9 mouse cellular contexts compared by ENCODE assay signal in genomic region chr8:4216296-4216695, GRCm38 (mm10). TPM values are rescaled to one million over a fixed set of nuclear protein-coding genes. Genes with fewer than 3 reads are reported as not detected.
DNase-seq lines count a peak whose midpoint lies in the region; ATAC-seq and TF ChIP-seq lines count a peak whose summit lies in the region.
"Had no signal": no experiment of that assay in that cellular context is flagged by ENCODE, and none has a peak within 500 bp of the region (broad histone marks: within the 10 kb centered on the region; RNA-seq: fewer than 3 reads in every experiment).

No protein-coding gene starts in this region.

- H3K4me3 ChIP-seq in heart, embryonic 10.5 days, result peak overlapping the region; percentile 65
- H3K4me3 ChIP-seq in E14TG2a.4 (replicated peaks; ENCODE audit: low read length), result peak overlapping the region; percentile 87
- H3K4me3 ChIP-seq in forebrain, embryonic 16.5 days (replicated peaks; ENCODE audit: low read length), result peak overlapping the region; percentile 83
- no peak overlapping the region for H3K4me3 ChIP-seq in liver, embryonic 16.5 days (ENCODE audit: low read depth, low read length)

- H3K9me3 ChIP-seq in heart, embryonic 10.5 days, result no peaks in the 10 kb centered on the region
- H3K9me3 ChIP-seq in E14TG2a.4 (ENCODE audit: low read length), result no peaks in the 10 kb centered on the region
- no peaks in the 10 kb centered on the region for H3K9me3 ChIP-seq in forebrain, embryonic 16.5 days (ENCODE audit: control insufficient read depth, low read length)
- H3K9me3 ChIP-seq in liver, embryonic 16.5 days (replicated peaks; ENCODE audit: control insufficient read depth, low read length), result no peaks in the 10 kb centered on the region

- peak overlapping the region; percentile 96 for H3K4me2 ChIP-seq in forebrain, embryonic 16.5 days (ENCODE audit: low read length)
- H3K4me2 ChIP-seq in liver, embryonic 16.5 days (ENCODE audit: low read depth, low read length), result peak overlapping the region; percentile 65

- no peaks in the 10 kb centered on the region for H3K36me3 ChIP-seq in heart, embryonic 10.5 days
- H3K36me3 ChIP-seq in E14TG2a.4 (ENCODE audit: insufficient read depth, low read length), result no peaks in the 10 kb centered on the region
- peaks cover 3% of the 10 kb centered on the region; the same call in 1 of the 2 replicates for H3K36me3 ChIP-seq in forebrain, embryonic 16.5 days (ENCODE audit: control insufficient read depth, insufficient read depth)
- no peaks in the 10 kb centered on the region for H3K36me3 ChIP-seq in liver, embryonic 16.5 days (ENCODE audit: control insufficient read depth, insufficient read depth)

- peak; percentile 3; the same call in 1 of the 2 replicates for ATAC-seq in forebrain, embryonic 16.5 days
- no peak for ATAC-seq in liver, embryonic 16.5 days (ENCODE audit: low read depth)
- ATAC-seq in erythroid progenitor cell, adult 5-6 weeks (replicated peaks; ENCODE audit: low FRiP score, poor library complexity, severe bottlenecking), result no peak

- no peak for DNase-seq in heart, embryonic 10.5 days (ENCODE audit: low spot score)
- no peak for DNase-seq in heart, adult 18-20 months
- DNase-seq in layer of hippocampus, adult 9-10 months (ENCODE audit: low spot score), result no peak
- DNase-seq in kidney, postnatal 4 days, result no peak
- DNase-seq: gastrocnemius, postnatal 25 days had no signal

- peaks cover 37% of the 10 kb centered on the region for H3K4me1 ChIP-seq in heart, embryonic 10.5 days
- H3K4me1 ChIP-seq in E14TG2a.4 (replicated peaks; ENCODE audit: low read depth, low read length), result peaks cover 38% of the 10 kb centered on the region
- peaks cover 35% of the 10 kb centered on the region for H3K4me1 ChIP-seq in forebrain, embryonic 16.5 days (replicated peaks; ENCODE audit: control insufficient read depth, insufficient read depth, low read length)
- H3K4me1 ChIP-seq in liver, embryonic 16.5 days (ENCODE audit: control insufficient read depth, low read depth, low read length), result peaks cover 23% of the 10 kb centered on the region

- peak overlapping the region; percentile 48; the same call in 1 of the 2 replicates for H3K27ac ChIP-seq in heart, embryonic 10.5 days
- H3K27ac ChIP-seq in forebrain, embryonic 16.5 days (ENCODE audit: low read length), result peak overlapping the region; percentile 95
- H3K27ac ChIP-seq in liver, embryonic 16.5 days (ENCODE audit: low read length), result no peak overlapping the region

- peaks cover 82% of the 10 kb centered on the region for H3K27me3 ChIP-seq in heart, embryonic 10.5 days (ENCODE audit: insufficient read depth, poor library complexity, severe bottlenecking)
- H3K27me3 ChIP-seq in E14TG2a.4 (ENCODE audit: insufficient read depth, low read length), result peaks cover 67% of the 10 kb centered on the region
- H3K27me3 ChIP-seq in forebrain, embryonic 16.5 days (replicated peaks; ENCODE audit: control insufficient read depth, insufficient read depth, low read length), result no peaks in the 10 kb centered on the region
- H3K27me3 ChIP-seq in liver, embryonic 16.5 days (ENCODE audit: control insufficient read depth, insufficient read depth, low read depth, low read length), result peaks cover 49% of the 10 kb centered on the region

- H3K9ac ChIP-seq in forebrain, embryonic 16.5 days (replicated peaks; ENCODE audit: low read depth, low read length), result peak overlapping the region; percentile 92
- H3K9ac ChIP-seq in liver, embryonic 16.5 days (ENCODE audit: low read depth, low read length), result no peak overlapping the region

- 7% methylated on average over 18 of the region's 18 CpGs for WGBS in heart, embryonic 10.5 days
- WGBS in forebrain, embryonic 16.5 days, result 4% methylated on average over 18 of the region's 18 CpGs
- WGBS in liver, embryonic 16.5 days (ENCODE audit: insufficient replicate concordance), result 18% methylated on average over 18 of the region's 18 CpGs

- no peak for TF ChIP-seq CTCF in E14TG2a.4 (conservative IDR thresholded peaks at IDR 0.05; ENCODE audit: low read length)

RNA-seq across cellular contexts. Expression of gene Prr36, which starts 1.0 kb away (rescaled TPM):
- polyA plus RNA-seq in heart, embryonic 10.5 days (2016; fragmentation: Nextera tagmentation; extraction: Ambion mirVana), result 0.55 and 1.5 TPM in 2 replicates
- under 1 TPM; 0.07 to 0.10 TPM for total RNA-seq in heart, adult 18-20 months (2021)
- 47.7 and 49.0 TPM in 2 replicates for polyA plus RNA-seq in forebrain, embryonic 16.5 days (2015; fragmentation: Nextera tagmentation; extraction: Ambion mirVana)
- 0.32 and 0.47 TPM in 2 replicates for polyA plus RNA-seq in liver, embryonic 16.5 days (2015; fragmentation: Nextera tagmentation; extraction: Ambion mirVana)
- total RNA-seq in erythroid progenitor cell, adult 5-6 weeks (2015; ENCODE audit: low replicate concordance), result not detected in 2 replicates
- total RNA-seq in erythroid progenitor cell, adult 5-6 weeks (2017; ENCODE audit: low replicate concordance), result not detected in 2 replicates

RNA-seq across cellular contexts. Expression of gene Lrrc8e, which starts 10.3 kb away (rescaled TPM):
- 0.19 and 0.20 TPM in 2 replicates for polyA plus RNA-seq in heart, embryonic 10.5 days (2016; fragmentation: Nextera tagmentation; extraction: Ambion mirVana)
- 1 to 10 TPM in 1 of 2 experiments, under 1 TPM in 1; 0.21 to 1.3 TPM for total RNA-seq in heart, adult 18-20 months (2021)
- 0.05 TPM in 1 of 2 replicates, not detected in the other for polyA plus RNA-seq in forebrain, embryonic 16.5 days (2015; fragmentation: Nextera tagmentation; extraction: Ambion mirVana)
- polyA plus RNA-seq in liver, embryonic 16.5 days (2015; fragmentation: Nextera tagmentation; extraction: Ambion mirVana), result 0.30 and 0.38 TPM in 2 replicates
- not detected in 2 replicates for total RNA-seq in erythroid progenitor cell, adult 5-6 weeks (2015; ENCODE audit: low replicate concordance)
- 0.76 TPM in 1 of 2 replicates, not detected in the other for total RNA-seq in erythroid progenitor cell, adult 5-6 weeks (2017; ENCODE audit: low replicate concordance)

RNA-seq across cellular contexts. Expression of gene Map2k7, which starts 22.2 kb away (rescaled TPM):
- 27.5 and 30.0 TPM in 2 replicates for polyA plus RNA-seq in heart, embryonic 10.5 days (2016; fragmentation: Nextera tagmentation; extraction: Ambion mirVana)
- total RNA-seq in heart, adult 18-20 months (2021), result 10 to 100 TPM; 65.1 to 66.5 TPM
- 24.3 and 28.9 TPM in 2 replicates for polyA plus RNA-seq in forebrain, embryonic 16.5 days (2015; fragmentation: Nextera tagmentation; extraction: Ambion mirVana)
- 8.6 and 9.5 TPM in 2 replicates for polyA plus RNA-seq in liver, embryonic 16.5 days (2015; fragmentation: Nextera tagmentation; extraction: Ambion mirVana)
- 25.2 and 25.6 TPM in 2 replicates for total RNA-seq in erythroid progenitor cell, adult 5-6 weeks (2015; ENCODE audit: low replicate concordance)
- total RNA-seq in erythroid progenitor cell, adult 5-6 weeks (2017; ENCODE audit: low replicate concordance), result 16.9 and 20.3 TPM in 2 replicates

RNA-seq across cellular contexts. Expression of gene Gm49320, which starts 22.4 kb away (rescaled TPM):
- polyA plus RNA-seq in heart, embryonic 10.5 days (2016; fragmentation: Nextera tagmentation; extraction: Ambion mirVana), result 0.59 TPM in 1 of 2 replicates, not detected in the other
- under 1 TPM in 1 of 2 experiments, not detected in 1; 0.31 TPM for total RNA-seq in heart, adult 18-20 months (2021)
- polyA plus RNA-seq in forebrain, embryonic 16.5 days (2015; fragmentation: Nextera tagmentation; extraction: Ambion mirVana), result 0.98 and 1.3 TPM in 2 replicates
- polyA plus RNA-seq in liver, embryonic 16.5 days (2015; fragmentation: Nextera tagmentation; extraction: Ambion mirVana), result not detected in 2 replicates
- 2.5 TPM in 1 of 2 replicates, not detected in the other for total RNA-seq in erythroid progenitor cell, adult 5-6 weeks (2015; ENCODE audit: low replicate concordance)
- total RNA-seq in erythroid progenitor cell, adult 5-6 weeks (2017; ENCODE audit: low replicate concordance), result not detected in 2 replicates

RNA-seq across cellular contexts. Expression of gene Tgfbr3l, which starts 31.7 kb away (rescaled TPM):
- 2.4 and 2.5 TPM in 2 replicates for polyA plus RNA-seq in heart, embryonic 10.5 days (2016; fragmentation: Nextera tagmentation; extraction: Ambion mirVana)
- 1 to 10 TPM; 1.7 TPM for total RNA-seq in heart, adult 18-20 months (2021)
- polyA plus RNA-seq in forebrain, embryonic 16.5 days (2015; fragmentation: Nextera tagmentation; extraction: Ambion mirVana), result 2.6 and 3.3 TPM in 2 replicates
- 0.82 and 1.1 TPM in 2 replicates for polyA plus RNA-seq in liver, embryonic 16.5 days (2015; fragmentation: Nextera tagmentation; extraction: Ambion mirVana)
- not detected in 2 replicates for total RNA-seq in erythroid progenitor cell, adult 5-6 weeks (2015; ENCODE audit: low replicate concordance)
- total RNA-seq in erythroid progenitor cell, adult 5-6 weeks (2017; ENCODE audit: low replicate concordance), result not detected in 2 replicates

Comparison
In these comparisons a context has a peak if more than half of its experiments do, and no peak if none do; other contexts are left out.
1. RNA of gene Prr36, which starts 1.0 kb away (polyA plus RNA-seq): 47.7 to 49.0 TPM in forebrain, embryonic 16.5 days; 0.55 to 1.5 TPM in heart, embryonic 10.5 days and 0.32 to 0.47 TPM in liver, embryonic 16.5 days; every median in the first group is over 10 times any median in the second.